Mouse (Mus musculus): ENCODE results near the gene Ppp1r13l. TPM values are rescaled to one million over a fixed set of nuclear protein-coding genes. Genes with fewer than 3 reads are reported as not detected.
A peak's percentile ranks its signal among the peaks of the same experiment; 100 is the strongest.

The Ppp1r13l gene
- polyA plus RNA-seq, 1 experiment from 2014 or later, result 0.47 TPM

GRCm38 (mm10) chr7:19399496-19400280 lies 40.1 kb downstream of the Ppp1r13l start:
- peak; percentile 71 for DNase-seq
- H3K27me3 ChIP-seq (ENCODE audit: insufficient read depth, low read length), result peaks cover 24% of the 10 kb centered on the region
- H3K27ac ChIP-seq (ENCODE audit: low read depth), result no peak overlapping the region

GRCm38 (mm10) chr7:19400946-19401345 lies 41.4 kb downstream of the Ppp1r13l start:
- no peak for DNase-seq
- no peaks in the 10 kb centered on the region for H3K36me3 ChIP-seq (replicated peaks; ENCODE audit: insufficient read depth, low read length)
- H3K4me3 ChIP-seq (ENCODE audit: low read depth, low read length), result no peak overlapping the region
- TF ChIP-seq CTCF (IDR thresholded peaks at IDR 0.05; ENCODE audit: low read depth) (peak; percentile 32; the same call in 1 of the 2 replicates), EP300 (IDR thresholded peaks at IDR 0.05; ENCODE audit: low read depth) (no peak)
- H3K4me2 ChIP-seq (ENCODE audit: low read depth, low read length), result no peak overlapping the region
- WGBS (ENCODE audit: insufficient replicate concordance), result 76% methylated on average over 4 of the region's 4 CpGs
- ATAC-seq, result no peak
- peaks cover 6% of the 10 kb centered on the region; the same call in 1 of the 2 replicates for H3K9me3 ChIP-seq (ENCODE audit: low read length)
- peaks cover 13% of the 10 kb centered on the region; the same call in 1 of the 2 replicates for H3K4me1 ChIP-seq (ENCODE audit: insufficient read depth)
- no peak overlapping the region for H3K9ac ChIP-seq (replicated peaks)
- H3K27ac ChIP-seq (ENCODE audit: low read depth), result no peak overlapping the region
- peaks cover 30% of the 10 kb centered on the region for H3K27me3 ChIP-seq (ENCODE audit: insufficient read depth, low read length)

More at GRCm38 (mm10) chr7:19399496-19400280, 40.1 kb downstream of the Ppp1r13l start:
- Histone ChIP-seq H3K36me3 (replicated peaks; ENCODE audit: insufficient read depth, low read length) (peaks cover 4% of the 10 kb centered on the region), H3K4me2 (ENCODE audit: low read depth, low read length) (peak overlapping the region; percentile 62), H3K4me3 (ENCODE audit: low read depth, low read length) (no peak overlapping the region), H3K9me3 (ENCODE audit: low read length) (peaks cover 6% of the 10 kb centered on the region; the same call in 1 of the 2 replicates), H3K9ac (replicated peaks) (0 out of 2 replicates have a peak overlapping the region, but pooled peaks have one; percentile 34), H3K4me1 (ENCODE audit: insufficient read depth) (peaks cover 13% of the 10 kb centered on the region; the same call in 1 of the 2 replicates)
- 7% methylated on average over 27 of the region's 27 CpGs for WGBS (ENCODE audit: insufficient replicate concordance)
- no peak for TF ChIP-seq CTCF (IDR thresholded peaks at IDR 0.05; ENCODE audit: low read depth)
- no peak for TF ChIP-seq EP300 (IDR thresholded peaks at IDR 0.05; ENCODE audit: low read depth)
- ATAC-seq, result peak; percentile 66

- Histone ChIP-seq H3K9me3 (ENCODE audit: low read length) (peaks cover 6% of the 10 kb centered on the region; the same call in 1 of the 2 replicates), H3K4me2 (ENCODE audit: low read depth, low read length) (no peak overlapping the region), H3K27ac (ENCODE audit: low read depth) (no peak overlapping the region), H3K4me1 (ENCODE audit: insufficient read depth) (peaks cover 13% of the 10 kb centered on the region; the same call in 1 of the 2 replicates), H3K36me3 (replicated peaks; ENCODE audit: insufficient read depth, low read length) (no peaks in the 10 kb centered on the region), H3K9ac (replicated peaks) (no peak overlapping the region), H3K27me3 (ENCODE audit: insufficient read depth, low read length) (peaks cover 30% of the 10 kb centered on the region), H3K4me3 (ENCODE audit: low read depth, low read length) (no peak overlapping the region)
- TF ChIP-seq CTCF (IDR thresholded peaks at IDR 0.05; ENCODE audit: low read depth) (no peak), EP300 (IDR thresholded peaks at IDR 0.05; ENCODE audit: low read depth) (no peak)
- no peak for ATAC-seq
- DNase-seq, result no peak
- 80% methylated on average over 9 of the region's 9 CpGs for WGBS (ENCODE audit: insufficient replicate concordance)
Measured at GRCm38 (mm10) chr7:19402535-19403112, 43.1 kb downstream of the Ppp1r13l start.

GRCm38 (mm10) chr7:19403731-19404296 lies 44.3 kb downstream of the Ppp1r13l start, which contains the start of gene Klc3:
Klc3 (minus strand) TSS chr7:19404104.
- Histone ChIP-seq H3K27me3 (ENCODE audit: insufficient read depth, low read length) (peaks cover 30% of the 10 kb centered on the region), H3K9ac (replicated peaks) (0 out of 2 replicates have a peak within 1 kb of the TSS, but pooled peaks have one; percentile 16), H3K4me2 (ENCODE audit: low read depth, low read length) (peak within 1 kb of the TSS; percentile 93), H3K9me3 (ENCODE audit: low read length) (peaks cover 6% of the 10 kb centered on the region; the same call in 1 of the 2 replicates), H3K4me3 (ENCODE audit: low read depth, low read length) (peak within 1 kb of the TSS; percentile 60), H3K36me3 (replicated peaks; ENCODE audit: insufficient read depth, low read length) (no peaks in the 10 kb centered on the region), H3K4me1 (ENCODE audit: insufficient read depth) (peaks cover 13% of the 10 kb centered on the region; the same call in 1 of the 2 replicates), H3K27ac (ENCODE audit: low read depth) (no peak within 1 kb of the TSS)
- under 1% methylated on average over 60 of the region's 62 CpGs for WGBS (ENCODE audit: insufficient replicate concordance)
- DNase-seq (peak; percentile 83), ATAC-seq (peak; percentile 76)
- TF ChIP-seq CTCF (IDR thresholded peaks at IDR 0.05; ENCODE audit: low read depth) (no peak), EP300 (IDR thresholded peaks at IDR 0.05; ENCODE audit: low read depth) (no peak)

GRCm38 (mm10) chr7:19404476-19404875 lies 44.9 kb downstream of the Ppp1r13l start, which contains the start of gene Ckm:
Ckm (plus strand) TSS chr7:19404776.
- 47% methylated on average over 7 of the region's 7 CpGs for WGBS (ENCODE audit: insufficient replicate concordance)
- TF ChIP-seq EP300 (IDR thresholded peaks at IDR 0.05; ENCODE audit: low read depth) (no peak), CTCF (IDR thresholded peaks at IDR 0.05; ENCODE audit: low read depth) (no peak)
- Histone ChIP-seq H3K4me3 (ENCODE audit: low read depth, low read length) (peak within 1 kb of the TSS; percentile 60), H3K36me3 (replicated peaks; ENCODE audit: insufficient read depth, low read length) (no peaks in the 10 kb centered on the region), H3K27me3 (ENCODE audit: insufficient read depth, low read length) (peaks cover 30% of the 10 kb centered on the region), H3K4me2 (ENCODE audit: low read depth, low read length) (peak within 1 kb of the TSS; percentile 93), H3K9ac (replicated peaks) (0 out of 2 replicates have a peak within 1 kb of the TSS, but pooled peaks have one; percentile 16), H3K4me1 (ENCODE audit: insufficient read depth) (peaks cover 10% of the 10 kb centered on the region; the same call in 1 of the 2 replicates), H3K27ac (ENCODE audit: low read depth) (no peak within 1 kb of the TSS), H3K9me3 (ENCODE audit: low read length) (peaks cover 6% of the 10 kb centered on the region; the same call in 1 of the 2 replicates)
- DNase-seq, result no peak
- ATAC-seq, result no peak
